Mouse (Mus musculus) gastrocnemius, postnatal 14 days (tissue): Measurements from ENCODE around the gene Unc45b. TPM values are rescaled to one million over a fixed set of nuclear protein-coding genes. Genes with fewer than 3 reads are reported as not detected.
"Not testable (repeated sequence)": the region's sequence is repeated elsewhere in the genome, so short reads cannot be mapped to it uniquely, and the experiment has no call there.

ENCODE experiments used
- DNase-seq: peaks from one replicate; pipeline ENCODE4 v3.0.0; 2021; ENCODE audit warnings: mixed read lengths
- intact Hi-C: fragments of 180-260 bp; cut with DNase I; formaldehyde crosslinking; loops from one replicate; pipeline ENCODE4 v1.15.1; 2025; ENCODE audit warnings: low total_unique reads
- microRNA-seq, 2 experiments: library from miRNA; unstranded; fragments of <30 nt; microRNA quantifications; one replicate each; pipeline ENCODE4 v1.2.0; 2021
- total RNA-seq, 2 experiments: library from RNA; stranded (reverse); gene quantifications; 2 replicates each; pipeline ENCODE4 v1.2.3; 2021

Unc45b gene
- total RNA-seq, 2 experiments from 2014 or later = 106 to 108 TPM

GRCm38 (mm10) chr11:82973916-82974315, 63.6 kb downstream of the Unc45b start:
- DNase-seq = peak; percentile 15
- intact Hi-C loops = no loop called here

GRCm38 (mm10) chr11:82982409-82982808, 72.1 kb downstream of the Unc45b start:
- DNase-seq, intact Hi-C loops: not testable (repeated sequence)

GRCm38 (mm10) chr11:82983193-82983592, 72.8 kb downstream of the Unc45b start:
- DNase-seq = no peak
- intact Hi-C loops = no loop called here

- intact Hi-C loops = no loop called here
- DNase-seq = no peak
Measured at GRCm38 (mm10) chr11:82987621-82988020, 77.3 kb downstream of the Unc45b start.

GRCm38 (mm10) chr11:82989357-82989756, 79.0 kb downstream of the Unc45b start:
- intact Hi-C loops = no loop called here

GRCm38 (mm10) chr11:82990612-82991385, 80.4 kb downstream of the Unc45b start:
- intact Hi-C loops = not testable (repeated sequence)
- DNase-seq = peak; percentile 36

More at GRCm38 (mm10) chr11:82989357-82989756, 79.0 kb downstream of the Unc45b start:
- DNase-seq = no peak

- intact Hi-C loops = no loop called here
- DNase-seq = peak; percentile 53
Measured at GRCm38 (mm10) chr11:82991469-82992166, 81.3 kb downstream of the Unc45b start, which contains the start of gene Slfn9. TSS of gene Slfn9 (minus strand) at chr11:82991830.

Small RNAs within 50 kb of the gene (microRNA-seq; reads per million reads assigned to microRNA genes)
- 0 reads per million in 2 experiments for gene Mir7679

Other genes starting within 250 kb of the Unc45b start
- gene Cct6b, start 146.2 kb upstream of the Unc45b start, total RNA-seq = under 1 TPM; 0.16 to 0.29 TPM
- 10 to 100 TPM; 13.6 to 14.6 TPM for gene Zfp830, start 146.2 kb upstream of the Unc45b start, total RNA-seq
- 10 to 100 TPM; 13.3 to 16.8 TPM for gene Lig3, start 129.4 kb upstream of the Unc45b start, total RNA-seq
- gene Rffl, start 39.3 kb upstream of the Unc45b start, total RNA-seq = 1 to 10 TPM; 5.4 to 5.7 TPM
- 1 to 10 TPM; 5.3 to 5.7 TPM for gene Rad51d, start 19.9 kb upstream of the Unc45b start, total RNA-seq
- not detected for gene Fndc8, start 18.4 kb upstream of the Unc45b start, total RNA-seq
- 10 to 100 TPM in 1 of 2 experiments, 1 to 10 TPM in 1; 8.8 to 11.0 TPM for gene Nle1, start 2.1 kb upstream of the Unc45b start, total RNA-seq
- gene Slfn5, start 40.8 kb downstream of the Unc45b start, total RNA-seq = 10 to 100 TPM; 31.0 to 32.7 TPM
- 1 to 10 TPM in 1 of 2 experiments, under 1 TPM in 1; 0.89 to 1.9 TPM for gene Slfn9, start 81.3 kb downstream of the Unc45b start, total RNA-seq
- gene Slfn8, start 110.3 kb downstream of the Unc45b start, total RNA-seq = under 1 TPM; 0.18 to 0.27 TPM
- gene Slfn2, start 154.6 kb downstream of the Unc45b start, total RNA-seq = 1 to 10 TPM in 1 of 2 experiments, under 1 TPM in 1; 0.84 to 1.1 TPM
- gene Slfn1, start 206.3 kb downstream of the Unc45b start, total RNA-seq = not detected